Comparison of ENCODE assay signal across 25 mouse cellular contexts in genomic region chr12:51101636-51102035, GRCm38 (mm10).
DNase-seq lines count a peak whose midpoint lies in the region; ATAC-seq and TF ChIP-seq lines count a peak whose summit lies in the region.
"Had no signal": no experiment of that assay in that cellular context is flagged by ENCODE, and none has a peak within 500 bp of the region (broad histone marks: within the 10 kb centered on the region; RNA-seq: fewer than 3 reads in every experiment).

No protein-coding gene starts in this region.

- WGBS in forebrain, embryonic 15.5 days, result 62% methylated on average over 6 of the region's 6 CpGs
- 85% methylated on average over 6 of the region's 6 CpGs for WGBS in forebrain, embryonic 10.5 days
- 86% methylated on average over 6 of the region's 6 CpGs for WGBS in midbrain, embryonic 11.5 days
- WGBS in midbrain, embryonic 13.5 days, result 82% methylated on average over 6 of the region's 6 CpGs
- 53% methylated on average over 6 of the region's 6 CpGs for WGBS in forebrain, embryonic 16.5 days
- 50% methylated on average over 6 of the region's 6 CpGs for whole genome bisulfite sequencing in forebrain, postnatal 0 days

- no peak for DNase-seq in forebrain, embryonic 10.5 days (ENCODE audit: extremely low spot score, low spot score)
- DNase-seq in midbrain, embryonic 11.5 days (ENCODE audit: low spot score, missing footprints), result peak; percentile 41
- no peak for DNase-seq in forebrain, postnatal 0 days
- DNase-seq: adrenal gland, adult 2 months; adrenal gland, postnatal 14 days; cerebellum, adult 11 months; cerebellum, adult 2 months; cerebellum, adult 9-11 months; cerebellum, postnatal 25 days; gastrocnemius, adult 2 months; gastrocnemius, postnatal 14 days; heart, adult 18-20 months; heart, postnatal 14 days; heart, postnatal 4 days had no signal

- H3K4me2 ChIP-seq in forebrain, embryonic 15.5 days (replicated peaks), result no peak overlapping the region
- no peak overlapping the region for H3K4me2 ChIP-seq in midbrain, embryonic 11.5 days
- H3K4me2 ChIP-seq in midbrain, embryonic 13.5 days (replicated peaks), result no peak overlapping the region
- no peak overlapping the region for H3K4me2 ChIP-seq in forebrain, embryonic 16.5 days (ENCODE audit: low read length)
- H3K4me2 ChIP-seq in forebrain, postnatal 0 days (ENCODE audit: low read depth), result no peak overlapping the region
- H3K4me2 ChIP-seq: embryonic facial prominence, embryonic 13.5 days; heart, embryonic 13.5 days; hindbrain, embryonic 12.5 days; hindbrain, embryonic 15.5 days had no signal

- H3K9me3 ChIP-seq in forebrain, embryonic 15.5 days, result no peaks in the 10 kb centered on the region
- no peaks in the 10 kb centered on the region for H3K9me3 ChIP-seq in forebrain, embryonic 10.5 days
- H3K9me3 ChIP-seq in midbrain, embryonic 11.5 days (ENCODE audit: control insufficient read depth, low read length), result no peaks in the 10 kb centered on the region
- H3K9me3 ChIP-seq in midbrain, embryonic 13.5 days, result no peaks in the 10 kb centered on the region
- no peaks in the 10 kb centered on the region for H3K9me3 ChIP-seq in forebrain, embryonic 16.5 days (ENCODE audit: control insufficient read depth, low read length)
- no peaks in the 10 kb centered on the region for H3K9me3 ChIP-seq in forebrain, postnatal 0 days (ENCODE audit: low read length)
- H3K9me3 ChIP-seq: embryonic facial prominence, embryonic 13.5 days; heart, embryonic 10.5 days; heart, embryonic 13.5 days; hindbrain, embryonic 12.5 days; hindbrain, embryonic 15.5 days had no signal

- no peak overlapping the region for H3K9ac ChIP-seq in forebrain, embryonic 15.5 days (replicated peaks)
- H3K9ac ChIP-seq in midbrain, embryonic 11.5 days (ENCODE audit: low read length), result no peak overlapping the region
- H3K9ac ChIP-seq in midbrain, embryonic 13.5 days (replicated peaks), result no peak overlapping the region
- H3K9ac ChIP-seq in forebrain, embryonic 16.5 days (replicated peaks; ENCODE audit: low read depth, low read length), result no peak overlapping the region
- H3K9ac ChIP-seq in forebrain, postnatal 0 days, result no peak overlapping the region
- H3K9ac ChIP-seq: embryonic facial prominence, embryonic 13.5 days; heart, embryonic 13.5 days; hindbrain, embryonic 12.5 days; hindbrain, embryonic 15.5 days had no signal

- no peaks in the 10 kb centered on the region for H3K27me3 ChIP-seq in forebrain, embryonic 15.5 days
- H3K27me3 ChIP-seq in forebrain, embryonic 10.5 days (ENCODE audit: poor library complexity, severe bottlenecking), result no peaks in the 10 kb centered on the region
- no peaks in the 10 kb centered on the region for H3K27me3 ChIP-seq in midbrain, embryonic 11.5 days (ENCODE audit: control insufficient read depth, insufficient read depth, low read length)
- no peaks in the 10 kb centered on the region for H3K27me3 ChIP-seq in midbrain, embryonic 13.5 days
- H3K27me3 ChIP-seq in forebrain, embryonic 16.5 days (replicated peaks; ENCODE audit: control insufficient read depth, insufficient read depth, low read length), result no peaks in the 10 kb centered on the region
- H3K27me3 ChIP-seq in forebrain, postnatal 0 days (ENCODE audit: insufficient read depth, low read length), result no peaks in the 10 kb centered on the region
- H3K27me3 ChIP-seq: embryonic facial prominence, embryonic 13.5 days; heart, embryonic 13.5 days; hindbrain, embryonic 12.5 days; hindbrain, embryonic 15.5 days had no signal

- peak overlapping the region; percentile 11; the same call in 1 of the 2 replicates for H3K27ac ChIP-seq in forebrain, embryonic 15.5 days (replicated peaks)
- H3K27ac ChIP-seq in forebrain, embryonic 10.5 days, result no peak overlapping the region
- H3K27ac ChIP-seq in midbrain, embryonic 11.5 days (ENCODE audit: low read depth, low read length), result no peak overlapping the region
- no peak overlapping the region for H3K27ac ChIP-seq in midbrain, embryonic 13.5 days
- H3K27ac ChIP-seq in forebrain, embryonic 16.5 days (ENCODE audit: low read length), result no peak overlapping the region; the same call in 1 of the 2 replicates
- H3K27ac ChIP-seq in forebrain, postnatal 0 days (ENCODE audit: low read depth, low read length), result peak overlapping the region; percentile 40; the same call in 1 of the 2 replicates
- H3K27ac ChIP-seq: embryonic facial prominence, embryonic 13.5 days; gastrocnemius, adult 2 months; heart, embryonic 10.5 days; heart, embryonic 13.5 days; hindbrain, embryonic 12.5 days; hindbrain, embryonic 15.5 days had no signal

- H3K4me3 ChIP-seq in forebrain, embryonic 15.5 days, result no peak overlapping the region
- H3K4me3 ChIP-seq in forebrain, embryonic 10.5 days, result no peak overlapping the region
- no peak overlapping the region for H3K4me3 ChIP-seq in midbrain, embryonic 11.5 days (ENCODE audit: low read depth, low read length)
- no peak overlapping the region for H3K4me3 ChIP-seq in midbrain, embryonic 13.5 days (replicated peaks)
- no peak overlapping the region for H3K4me3 ChIP-seq in forebrain, embryonic 16.5 days (replicated peaks; ENCODE audit: low read length)
- no peak overlapping the region for H3K4me3 ChIP-seq in forebrain, postnatal 0 days (ENCODE audit: low read depth, low read length)
- H3K4me3 ChIP-seq: embryonic facial prominence, embryonic 13.5 days; erythroblast, embryonic 14.5 days; gastrocnemius, adult 2 months; heart, embryonic 10.5 days; heart, embryonic 13.5 days; hindbrain, embryonic 12.5 days; hindbrain, embryonic 15.5 days had no signal

- TF ChIP-seq CTCF in forebrain, postnatal 0 days (IDR thresholded peaks at IDR 0.05; ENCODE audit: low read depth), result no peak

- peak; percentile 78 for ATAC-seq in forebrain, embryonic 15.5 days (replicated peaks)
- no peak for ATAC-seq in midbrain, embryonic 11.5 days (ENCODE audit: low FRiP score)
- ATAC-seq in midbrain, embryonic 13.5 days, result no peak
- peak; percentile 71 for ATAC-seq in forebrain, embryonic 16.5 days
- ATAC-seq in forebrain, postnatal 0 days, result peak; percentile 48; the same call in 1 of the 2 replicates
- ATAC-seq: CD4-positive, CD25-positive, alpha-beta regulatory T cell, adult 4 months; intestine, postnatal 0 days had no signal

- no peaks in the 10 kb centered on the region for H3K36me3 ChIP-seq in forebrain, embryonic 15.5 days
- no peaks in the 10 kb centered on the region for H3K36me3 ChIP-seq in forebrain, embryonic 10.5 days (replicated peaks)
- H3K36me3 ChIP-seq in midbrain, embryonic 11.5 days (ENCODE audit: control insufficient read depth, insufficient read depth, low read length), result no peaks in the 10 kb centered on the region
- H3K36me3 ChIP-seq in midbrain, embryonic 13.5 days, result no peaks in the 10 kb centered on the region
- H3K36me3 ChIP-seq in forebrain, embryonic 16.5 days (ENCODE audit: control insufficient read depth, insufficient read depth), result no peaks in the 10 kb centered on the region
- H3K36me3 ChIP-seq in forebrain, postnatal 0 days (ENCODE audit: insufficient read depth), result no peaks in the 10 kb centered on the region
- H3K36me3 ChIP-seq: embryonic facial prominence, embryonic 13.5 days; heart, embryonic 10.5 days; heart, embryonic 13.5 days; hindbrain, embryonic 12.5 days; hindbrain, embryonic 15.5 days had no signal

- peaks cover 9% of the 10 kb centered on the region; the same call in 1 of the 2 replicates for H3K4me1 ChIP-seq in forebrain, embryonic 15.5 days
- no peaks in the 10 kb centered on the region for H3K4me1 ChIP-seq in forebrain, embryonic 10.5 days
- H3K4me1 ChIP-seq in midbrain, embryonic 11.5 days (ENCODE audit: control insufficient read depth, insufficient read depth, low read length), result no peaks in the 10 kb centered on the region
- no peaks in the 10 kb centered on the region for H3K4me1 ChIP-seq in midbrain, embryonic 13.5 days (replicated peaks)
- no peaks in the 10 kb centered on the region for H3K4me1 ChIP-seq in forebrain, embryonic 16.5 days (replicated peaks; ENCODE audit: control insufficient read depth, insufficient read depth, low read length)
- H3K4me1 ChIP-seq in forebrain, postnatal 0 days (ENCODE audit: insufficient read depth), result no peaks in the 10 kb centered on the region
- H3K4me1 ChIP-seq: heart, embryonic 10.5 days; heart, embryonic 13.5 days; hindbrain, embryonic 12.5 days; hindbrain, embryonic 15.5 days had no signal

Comparison
In these comparisons a context has a peak if more than half of its experiments do, and no peak if none do; other contexts are left out.
1. H3K27ac ChIP-seq: peak in forebrain, embryonic 15.5 days (single experiment) and forebrain, postnatal 0 days (single experiment); none in forebrain, embryonic 10.5 days (single experiment), midbrain, embryonic 11.5 days (single experiment), midbrain, embryonic 13.5 days (single experiment) and forebrain, embryonic 16.5 days (single experiment).
2. ATAC-seq: peak in forebrain, embryonic 15.5 days (single experiment), forebrain, embryonic 16.5 days (single experiment) and forebrain, postnatal 0 days (single experiment); none in midbrain, embryonic 11.5 days (single experiment) and midbrain, embryonic 13.5 days (single experiment).